Mouse (Mus musculus): Measurements from ENCODE around the gene Timeless. TPM values are rescaled to one million over a fixed set of nuclear protein-coding genes. Genes with fewer than 3 reads are reported as not detected.
"Not testable (repeated sequence)": the region's sequence is repeated elsewhere in the genome, so short reads cannot be mapped to it uniquely, and the experiment has no call there.

Gene Timeless
- polyA plus RNA-seq, 1 experiment from 2014 or later = 66.6 TPM

DNA sequence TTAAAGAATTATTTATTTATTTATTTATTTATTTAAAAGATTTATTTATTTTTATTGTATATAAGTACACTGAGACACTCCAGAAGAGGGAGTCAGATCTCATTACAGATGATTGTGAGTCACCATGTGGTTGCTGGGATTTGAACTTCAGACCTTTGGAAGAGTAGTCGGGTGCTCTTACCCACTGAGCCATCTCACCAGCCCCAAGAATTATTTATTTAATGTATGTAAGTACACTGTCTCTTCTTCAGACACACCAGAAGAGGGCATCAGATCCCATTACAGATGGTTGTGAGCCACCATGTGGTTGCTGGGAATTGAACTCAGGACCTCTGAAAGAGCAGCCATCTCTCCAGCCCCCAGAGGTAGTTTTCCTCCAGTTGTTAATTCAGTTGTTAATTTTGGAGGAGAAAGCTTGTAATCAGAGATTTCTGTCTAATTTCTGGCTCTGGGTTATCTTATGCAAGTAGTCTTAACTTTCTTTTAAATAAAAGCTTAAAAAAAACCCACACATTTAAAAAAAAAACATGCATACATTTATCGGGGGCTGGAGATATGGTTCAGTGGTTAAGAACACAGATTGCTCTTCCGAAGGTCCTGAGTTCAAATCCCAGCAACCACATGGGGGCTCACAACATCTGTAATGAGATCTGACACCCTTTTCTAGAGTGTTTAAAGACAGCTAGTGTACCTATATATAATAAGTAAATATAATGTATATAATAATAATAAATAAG is 39.7 kb upstream of the Timeless start:
- WGBS = 88% methylated on average over 3 of the region's 3 CpGs
- not testable (repeated sequence) for H3K4me1 ChIP-seq (ENCODE audit: control insufficient read depth, insufficient read depth, low read length); H3K9ac ChIP-seq (replicated peaks; ENCODE audit: low read length); H3K4me2 ChIP-seq (ENCODE audit: low read depth, low read length); ATAC-seq (replicated peaks; ENCODE audit: insufficient number of reproducible peaks, low FRiP score, low TSS enrichment, low read depth); H3K27ac ChIP-seq (replicated peaks; ENCODE audit: low read depth, low read length); H3K4me3 ChIP-seq (ENCODE audit: low read depth, low read length); DNase-seq (ENCODE audit: low spot score); H3K9me3 ChIP-seq (replicated peaks; ENCODE audit: control insufficient read depth, low read length); H3K36me3 ChIP-seq (replicated peaks; ENCODE audit: control insufficient read depth, insufficient read depth, low read depth, low read length)
- peaks cover 13% of the 10 kb centered on the region for H3K27me3 ChIP-seq (ENCODE audit: control insufficient read depth, insufficient read depth, low read length)

DNA sequence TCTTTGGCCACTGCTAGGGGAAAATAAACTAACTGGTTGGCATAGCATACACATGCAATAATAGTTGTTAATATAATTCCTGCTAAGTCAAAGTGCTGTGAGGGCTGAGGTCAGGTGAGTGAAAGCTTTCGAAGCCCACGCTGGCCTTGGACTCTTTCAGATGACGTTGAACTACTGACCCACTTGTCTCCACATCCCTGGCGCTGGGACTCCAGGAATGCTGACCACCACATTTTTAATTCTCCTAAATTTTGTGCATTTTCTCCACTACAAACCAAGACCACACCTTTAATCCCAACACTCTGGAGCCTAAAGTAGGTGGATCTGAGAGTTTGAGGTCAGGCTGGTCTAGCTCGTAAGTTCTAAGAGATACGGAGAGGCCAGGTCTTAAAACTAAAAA is 38.8 kb upstream of the Timeless start:
- H3K27ac ChIP-seq (replicated peaks; ENCODE audit: low read depth, low read length) = no peak overlapping the region
- H3K9ac ChIP-seq (replicated peaks; ENCODE audit: low read length) = no peak overlapping the region
- H3K4me3 ChIP-seq (ENCODE audit: low read depth, low read length) = no peak overlapping the region
- no peaks in the 10 kb centered on the region for H3K9me3 ChIP-seq (replicated peaks; ENCODE audit: control insufficient read depth, low read length)
- no peaks in the 10 kb centered on the region for H3K36me3 ChIP-seq (replicated peaks; ENCODE audit: control insufficient read depth, insufficient read depth, low read depth, low read length)
- H3K27me3 ChIP-seq (ENCODE audit: control insufficient read depth, insufficient read depth, low read length) = peaks cover 13% of the 10 kb centered on the region
- ATAC-seq (replicated peaks; ENCODE audit: insufficient number of reproducible peaks, low FRiP score, low TSS enrichment, low read depth) = no peak
- no peak for DNase-seq (ENCODE audit: low spot score)
- WGBS = 91% methylated on average over 6 of the region's 6 CpGs
- H3K4me2 ChIP-seq (ENCODE audit: low read depth, low read length) = no peak overlapping the region
- H3K4me1 ChIP-seq (ENCODE audit: control insufficient read depth, insufficient read depth, low read length) = no peaks in the 10 kb centered on the region

DNA sequence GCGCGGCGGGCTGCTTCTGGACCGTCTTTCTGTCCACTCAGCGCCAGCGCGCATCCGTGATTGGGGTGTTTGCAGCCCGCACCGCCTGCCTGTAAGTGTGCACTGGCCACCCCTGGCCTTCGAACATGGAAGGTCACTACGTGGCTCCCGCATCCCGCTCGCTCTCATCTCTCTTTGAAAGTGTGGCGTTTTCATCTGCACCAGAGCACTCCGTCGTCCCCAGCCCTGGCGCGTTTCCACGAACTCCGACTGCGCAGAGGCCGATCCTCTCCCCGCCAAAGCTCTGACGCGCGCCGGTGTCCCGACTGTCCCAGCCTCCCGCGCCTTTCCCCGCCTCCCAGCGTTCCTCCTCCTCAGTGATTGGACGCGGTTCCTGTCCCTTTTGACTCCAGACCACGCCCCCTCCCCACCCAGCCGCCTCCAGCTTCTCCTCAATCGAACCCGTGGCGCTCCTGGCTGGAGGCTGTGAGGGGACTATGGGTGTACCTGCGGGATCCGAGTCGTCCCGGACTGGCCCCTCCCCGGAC is 37.8 kb upstream of the Timeless start, which contains the start of gene Gls2:
Gene Gls2, plus strand, starts transcription at position 434 of the 527 bp plus-strand sequence.
- peak within 1 kb of the TSS; percentile 98 for H3K4me2 ChIP-seq (ENCODE audit: low read depth, low read length)
- under 1% methylated on average over 46 of the region's 46 CpGs for WGBS
- peak; percentile 98 for DNase-seq (ENCODE audit: low spot score)
- H3K27ac ChIP-seq (replicated peaks; ENCODE audit: low read depth, low read length) = no peak within 1 kb of the TSS
- H3K4me3 ChIP-seq (ENCODE audit: low read depth, low read length) = peak within 1 kb of the TSS; percentile 66
- H3K9me3 ChIP-seq (replicated peaks; ENCODE audit: control insufficient read depth, low read length) = no peaks in the 10 kb centered on the region
- H3K4me1 ChIP-seq (ENCODE audit: control insufficient read depth, insufficient read depth, low read length) = no peaks in the 10 kb centered on the region
- no peaks in the 10 kb centered on the region for H3K36me3 ChIP-seq (replicated peaks; ENCODE audit: control insufficient read depth, insufficient read depth, low read depth, low read length)
- peak; percentile 96 for ATAC-seq (replicated peaks; ENCODE audit: insufficient number of reproducible peaks, low FRiP score, low TSS enrichment, low read depth)
- H3K9ac ChIP-seq (replicated peaks; ENCODE audit: low read length) = peak within 1 kb of the TSS; percentile 63
- H3K27me3 ChIP-seq (ENCODE audit: control insufficient read depth, insufficient read depth, low read length) = peaks cover 13% of the 10 kb centered on the region

DNA sequence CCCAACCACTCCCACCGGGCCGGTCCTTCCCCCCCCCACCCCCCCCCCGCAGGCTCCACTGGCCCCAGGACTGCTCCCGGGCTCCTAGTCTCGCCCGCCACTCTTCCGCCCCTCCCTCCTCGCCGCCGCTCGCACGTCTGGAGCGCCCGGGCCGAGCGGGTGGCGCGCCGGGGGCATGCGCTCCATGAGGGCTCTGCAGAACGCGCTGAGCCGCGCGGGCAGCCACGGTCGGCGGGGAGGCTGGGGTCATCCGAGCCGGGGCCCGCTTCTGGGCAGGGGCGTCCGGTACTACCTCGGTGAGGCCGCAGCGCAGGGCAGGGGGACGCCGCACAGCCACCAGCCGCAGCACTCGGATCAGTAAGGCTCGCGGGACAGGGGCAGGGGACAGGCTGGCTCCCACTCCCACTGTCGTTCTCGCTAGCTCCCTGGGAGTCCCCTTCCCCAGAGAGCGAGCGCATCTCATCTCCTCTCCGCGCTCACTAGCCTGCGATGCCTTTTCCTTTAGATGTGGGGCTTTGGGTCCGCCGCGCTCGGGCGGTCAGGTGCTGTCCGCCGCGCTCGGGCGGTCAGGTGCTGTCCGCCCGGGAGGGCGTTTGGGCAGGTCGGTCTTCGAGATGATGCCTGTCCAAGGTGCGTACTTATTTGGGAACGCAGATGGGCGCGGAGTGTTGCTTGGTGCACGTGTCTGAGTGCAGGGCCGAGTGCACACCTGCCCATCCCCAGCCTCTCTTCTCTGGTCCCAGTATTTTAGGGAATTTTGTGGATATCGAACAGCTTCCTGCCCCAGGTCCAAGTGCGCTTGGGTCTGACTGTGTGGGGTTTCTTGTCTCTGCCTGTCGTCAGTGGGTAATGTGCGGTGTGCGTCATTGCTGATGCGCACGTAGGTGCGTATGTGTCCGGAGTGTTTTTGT is 37.1 kb upstream of the Timeless start:
- peak overlapping the region; percentile 63 for H3K9ac ChIP-seq (replicated peaks; ENCODE audit: low read length)
- no peaks in the 10 kb centered on the region for H3K9me3 ChIP-seq (replicated peaks; ENCODE audit: control insufficient read depth, low read length)
- peak overlapping the region; percentile 98 for H3K4me2 ChIP-seq (ENCODE audit: low read depth, low read length)
- H3K4me1 ChIP-seq (ENCODE audit: control insufficient read depth, insufficient read depth, low read length) = no peaks in the 10 kb centered on the region
- peak; percentile 92 for ATAC-seq (replicated peaks; ENCODE audit: insufficient number of reproducible peaks, low FRiP score, low TSS enrichment, low read depth)
- H3K27me3 ChIP-seq (ENCODE audit: control insufficient read depth, insufficient read depth, low read length) = peaks cover 13% of the 10 kb centered on the region
- peak overlapping the region; percentile 66 for H3K4me3 ChIP-seq (ENCODE audit: low read depth, low read length)
- no peak for DNase-seq (ENCODE audit: low spot score)
- WGBS = under 1% methylated on average over 56 of the region's 79 CpGs
- no peaks in the 10 kb centered on the region for H3K36me3 ChIP-seq (replicated peaks; ENCODE audit: control insufficient read depth, insufficient read depth, low read depth, low read length)
- no peak overlapping the region for H3K27ac ChIP-seq (replicated peaks; ENCODE audit: low read depth, low read length)

DNA sequence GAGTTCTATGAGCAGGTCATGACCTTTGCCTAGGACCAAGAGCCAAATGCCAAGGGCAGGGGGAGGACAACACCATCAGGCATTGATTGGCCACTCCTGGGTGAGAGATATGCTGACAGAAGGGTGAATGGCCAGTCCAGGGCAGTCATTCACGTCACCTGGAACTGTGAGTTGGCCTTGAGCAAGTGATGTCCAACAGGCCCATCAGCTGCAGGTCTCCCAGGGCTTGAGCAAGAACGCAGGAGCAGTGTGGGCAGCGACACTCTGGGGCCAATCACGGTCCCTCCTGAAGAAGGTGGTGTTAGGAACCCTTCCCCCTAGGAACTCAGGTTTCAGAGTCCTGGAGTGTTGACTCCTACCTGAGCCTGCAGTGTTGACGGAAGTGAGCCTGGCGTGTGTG is 30.0 kb upstream of the Timeless start:
- no peaks in the 10 kb centered on the region for H3K9me3 ChIP-seq (replicated peaks; ENCODE audit: control insufficient read depth, low read length)
- H3K27me3 ChIP-seq (ENCODE audit: control insufficient read depth, insufficient read depth, low read length) = no peaks in the 10 kb centered on the region
- no peak overlapping the region for H3K4me2 ChIP-seq (ENCODE audit: low read depth, low read length)
- H3K4me3 ChIP-seq (ENCODE audit: low read depth, low read length) = no peak overlapping the region
- DNase-seq (ENCODE audit: low spot score) (no peak), ATAC-seq (replicated peaks; ENCODE audit: insufficient number of reproducible peaks, low FRiP score, low TSS enrichment, low read depth) (no peak)
- H3K9ac ChIP-seq (replicated peaks; ENCODE audit: low read length) = no peak overlapping the region
- H3K36me3 ChIP-seq (replicated peaks; ENCODE audit: control insufficient read depth, insufficient read depth, low read depth, low read length) = no peaks in the 10 kb centered on the region
- no peaks in the 10 kb centered on the region for H3K4me1 ChIP-seq (ENCODE audit: control insufficient read depth, insufficient read depth, low read length)
- WGBS = 81% methylated on average over 6 of the region's 6 CpGs
- H3K27ac ChIP-seq (replicated peaks; ENCODE audit: low read depth, low read length) = no peak overlapping the region

DNA sequence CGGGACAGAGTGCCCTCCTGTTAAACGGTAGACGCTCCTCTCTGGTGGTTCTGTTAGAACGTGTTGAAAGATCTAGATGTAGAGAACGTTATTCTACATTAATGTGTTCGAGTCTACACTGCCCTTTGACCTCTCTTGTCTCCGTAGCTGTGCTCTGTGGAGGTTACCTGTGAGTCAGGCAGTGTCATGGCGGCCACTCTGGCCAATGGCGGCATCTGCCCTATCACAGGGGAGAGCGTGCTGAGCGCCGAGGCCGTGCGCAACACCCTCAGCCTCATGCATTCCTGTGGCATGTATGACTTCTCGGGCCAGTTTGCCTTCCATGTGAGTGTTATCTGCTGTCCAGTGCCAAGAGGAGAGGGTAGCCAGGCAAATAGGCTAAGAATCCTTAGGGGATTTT is 26.9 kb upstream of the Timeless start:
- Histone ChIP-seq H3K27me3 (ENCODE audit: control insufficient read depth, insufficient read depth, low read length) (no peaks in the 10 kb centered on the region), H3K27ac (replicated peaks; ENCODE audit: low read depth, low read length) (no peak overlapping the region), H3K36me3 (replicated peaks; ENCODE audit: control insufficient read depth, insufficient read depth, low read depth, low read length) (no peaks in the 10 kb centered on the region), H3K4me1 (ENCODE audit: control insufficient read depth, insufficient read depth, low read length) (no peaks in the 10 kb centered on the region), H3K9ac (replicated peaks; ENCODE audit: low read length) (no peak overlapping the region), H3K4me3 (ENCODE audit: low read depth, low read length) (no peak overlapping the region), H3K4me2 (ENCODE audit: low read depth, low read length) (no peak overlapping the region), H3K9me3 (replicated peaks; ENCODE audit: control insufficient read depth, low read length) (no peaks in the 10 kb centered on the region)
- no peak for DNase-seq (ENCODE audit: low spot score)
- ATAC-seq (replicated peaks; ENCODE audit: insufficient number of reproducible peaks, low FRiP score, low TSS enrichment, low read depth) = no peak
- WGBS = 87% methylated on average over 15 of the region's 15 CpGs

DNA sequence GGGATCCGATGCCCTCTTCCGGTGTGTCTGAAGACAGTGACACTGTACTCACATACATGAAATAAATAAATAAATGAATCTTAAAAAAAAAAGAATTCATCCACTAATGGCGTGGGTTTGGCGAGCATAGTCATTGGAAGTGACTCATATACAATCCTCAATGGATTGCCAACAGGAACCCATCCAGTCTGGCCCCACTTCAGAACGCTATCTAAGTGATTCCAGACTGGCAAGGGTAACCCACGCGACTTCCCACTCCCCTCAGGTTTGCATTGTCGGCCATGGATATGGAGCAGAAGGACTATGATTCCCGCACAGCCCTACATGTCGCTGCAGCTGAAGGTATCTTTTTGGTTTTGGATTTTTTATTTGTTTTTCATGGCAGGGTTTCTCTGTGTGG is 23.5 kb upstream of the Timeless start:
- H3K9me3 ChIP-seq (replicated peaks; ENCODE audit: control insufficient read depth, low read length) = no peaks in the 10 kb centered on the region
- WGBS = 91% methylated on average over 10 of the region's 10 CpGs
- no peaks in the 10 kb centered on the region for H3K36me3 ChIP-seq (replicated peaks; ENCODE audit: control insufficient read depth, insufficient read depth, low read depth, low read length)
- no peak overlapping the region for H3K4me3 ChIP-seq (ENCODE audit: low read depth, low read length)
- H3K9ac ChIP-seq (replicated peaks; ENCODE audit: low read length) = no peak overlapping the region
- no peak for ATAC-seq (replicated peaks; ENCODE audit: insufficient number of reproducible peaks, low FRiP score, low TSS enrichment, low read depth)
- DNase-seq (ENCODE audit: low spot score) = no peak
- H3K27ac ChIP-seq (replicated peaks; ENCODE audit: low read depth, low read length) = no peak overlapping the region
- no peak overlapping the region for H3K4me2 ChIP-seq (ENCODE audit: low read depth, low read length)
- peaks cover 2% of the 10 kb centered on the region; the same call in 1 of the 2 replicates for H3K4me1 ChIP-seq (ENCODE audit: control insufficient read depth, insufficient read depth, low read length)
- no peaks in the 10 kb centered on the region for H3K27me3 ChIP-seq (ENCODE audit: control insufficient read depth, insufficient read depth, low read length)

Data from embryonic facial prominence, embryonic 11.5 days (tissue).